Mouse (Mus musculus): ENCODE results near the gene Rraga.
"Not testable (repeated sequence)": the region's sequence is repeated elsewhere in the genome, so short reads cannot be mapped to it uniquely, and the experiment has no call there.

The Rraga gene

GRCm38 (mm10) chr4:86591304-86591703 lies 15.8 kb downstream of the Rraga start:
- no peak for DNase-seq

- peak; percentile 92 to 96 for DNase-seq
Measured at GRCm38 (mm10) chr4:86611524-86612288, 36.2 kb downstream of the Rraga start, which contains the start of gene Haus6. Gene Haus6, minus strand, starts transcription at chr4:86612055.

- DNase-seq: no peak
Measured at GRCm38 (mm10) chr4:86612289-86612620, 36.8 kb downstream of the Rraga start.

GRCm38 (mm10) chr4:86620506-86620905 lies 45.0 kb downstream of the Rraga start:
- DNase-seq: no peak

- no peak for DNase-seq
Measured at GRCm38 (mm10) chr4:86622116-86622515, 46.6 kb downstream of the Rraga start.

- DNase-seq: not testable (repeated sequence)
Measured at GRCm38 (mm10) chr4:86622532-86622931, 47.1 kb downstream of the Rraga start.

DNA sequence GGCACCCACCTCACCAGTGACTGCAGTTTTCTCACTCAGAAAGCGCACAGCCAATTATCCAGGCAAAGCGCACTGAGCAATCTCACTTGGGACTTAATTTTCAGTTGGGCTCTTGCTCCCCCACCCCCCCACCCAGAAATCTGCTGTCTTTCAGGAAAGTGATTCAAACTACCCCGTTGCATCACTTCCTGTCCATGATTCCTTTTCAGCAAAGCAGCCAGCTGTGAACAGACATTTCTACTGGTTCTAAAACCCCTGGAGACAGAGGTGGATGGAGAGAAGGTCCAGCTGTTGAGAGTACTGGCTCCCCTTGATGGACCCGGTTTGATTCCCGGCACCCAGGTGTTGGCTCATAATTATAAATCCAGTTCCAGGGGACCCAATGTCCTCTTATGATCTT lies 50.0 kb downstream of the Rraga start:
- DNase-seq: no peak

DNA sequence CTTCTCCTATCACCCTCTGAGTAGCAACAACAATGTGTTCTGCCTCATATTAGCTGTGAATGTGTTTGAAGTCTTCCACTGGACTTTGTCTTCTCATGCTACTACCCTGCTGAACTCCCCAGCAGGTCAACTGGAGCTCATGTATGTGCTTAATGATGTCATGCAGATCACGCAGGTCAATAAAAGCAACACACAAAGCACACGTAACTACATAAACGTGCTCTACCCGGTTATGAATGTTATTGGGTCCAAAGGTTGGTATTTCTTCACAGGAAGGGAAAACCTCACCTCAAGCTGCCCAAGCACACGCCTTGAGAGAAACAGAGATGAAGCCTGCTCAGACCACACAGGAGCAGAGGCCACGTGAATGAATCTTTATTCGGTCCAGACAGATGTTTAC lies 51.0 kb downstream of the Rraga start:
- not testable (repeated sequence) for DNase-seq
